Mouse (Mus musculus) granulocyte monocyte progenitor cell, adult 5-6 weeks (primary cell): ENCODE measurements around the gene Zfp503. TPM values are rescaled to one million over a fixed set of nuclear protein-coding genes. Genes with fewer than 3 reads are reported as not detected.

ENCODE experiments used
- ATAC-seq: replicated peaks from 2 replicates; pipeline ENCODE4 v1.8.0; 2016; ENCODE audit warnings: mild to moderate bottlenecking, moderate TSS enrichment, inconsistent platforms; ENCODE audit not compliant: poor library complexity, severe bottlenecking
- total RNA-seq, 2 experiments: library from RNA; stranded (forward) in 1 of 2; stranded (reverse) in 1 of 2; fragments of 200-712, 200-1000 nt in 1 of 2; fragments of >200 nt in 1 of 2; fragmentation: Nextera tagmentation in 1 of 2; gene quantifications; 2 replicates each; pipeline ENCODE4 v1.2.3; 2014 to 2017

Gene Zfp503
- total RNA-seq, 2 experiments from 2014 or later = 0.05 TPM; not detected in 1

- ATAC-seq = no peak
Measured at GRCm38 (mm10) chr14:21982592-21983310, 6.7 kb downstream of the Zfp503 start.

GRCm38 (mm10) chr14:21982096-21982591 is 7.3 kb downstream of the Zfp503 start:
- no peak for ATAC-seq

- ATAC-seq = peak; percentile 56
Measured at GRCm38 (mm10) chr14:21981462-21981861, 7.9 kb downstream of the Zfp503 start.

- peak; percentile 60 for ATAC-seq
Measured at GRCm38 (mm10) chr14:21968978-21969377, 20.4 kb downstream of the Zfp503 start.

GRCm38 (mm10) chr14:21967375-21968010 is 21.9 kb downstream of the Zfp503 start:
- ATAC-seq = no peak

GRCm38 (mm10) chr14:21966276-21966675 is 23.1 kb downstream of the Zfp503 start:
- ATAC-seq = peak; percentile 87

GRCm38 (mm10) chr14:21962381-21963050 is 26.9 kb downstream of the Zfp503 start:
- 0 out of 2 replicates have a peak, but pooled peaks have one; percentile 17 for ATAC-seq

GRCm38 (mm10) chr14:21959243-21959642 is 30.2 kb downstream of the Zfp503 start:
- ATAC-seq = no peak

GRCm38 (mm10) chr14:21958643-21959042 is 30.8 kb downstream of the Zfp503 start:
- ATAC-seq = no peak

GRCm38 (mm10) chr14:21952541-21952940 is 36.9 kb downstream of the Zfp503 start:
- ATAC-seq = no peak

GRCm38 (mm10) chr14:21951896-21952523 is 37.4 kb downstream of the Zfp503 start:
- ATAC-seq = no peak

GRCm38 (mm10) chr14:21944946-21945345 is 44.5 kb downstream of the Zfp503 start:
- ATAC-seq = no peak

- ATAC-seq = peak; percentile 97
Measured at GRCm38 (mm10) chr14:21941581-21941980, 47.8 kb downstream of the Zfp503 start.

- no peak for ATAC-seq
Measured at GRCm38 (mm10) chr14:21937116-21937515, 52.3 kb downstream of the Zfp503 start.

- ATAC-seq = no peak
Measured at GRCm38 (mm10) chr14:21936102-21936630, 53.2 kb downstream of the Zfp503 start.

Other genes with a start within 250 kb of the Zfp503 start
- gene Samd8, start 239.1 kb downstream of the Zfp503 start, total RNA-seq (2014; fragmentation: Nextera tagmentation) = 5.1 and 10.8 TPM in 2 replicates
- gene Samd8, start 239.1 kb downstream of the Zfp503 start, total RNA-seq (2017) = 4.6 and 7.5 TPM in 2 replicates
- not detected in 2 replicates for gene Dusp13, start 238.4 kb downstream of the Zfp503 start, total RNA-seq (2014; fragmentation: Nextera tagmentation)
- gene Dusp13, start 238.4 kb downstream of the Zfp503 start, total RNA-seq (2017) = not detected in 2 replicates
- 212 and 291 TPM in 2 replicates for gene Vdac2, start 164.4 kb downstream of the Zfp503 start, total RNA-seq (2014; fragmentation: Nextera tagmentation)
- 386 and 388 TPM in 2 replicates for gene Vdac2, start 164.4 kb downstream of the Zfp503 start, total RNA-seq (2017)
- 56.3 and 63.0 TPM in 2 replicates for gene Comtd1, start 140.6 kb downstream of the Zfp503 start, total RNA-seq (2014; fragmentation: Nextera tagmentation)
- gene Comtd1, start 140.6 kb downstream of the Zfp503 start, total RNA-seq (2017) = 29.1 and 33.2 TPM in 2 replicates
- gene Lrmda, start 30.1 kb upstream of the Zfp503 start, total RNA-seq (2014; fragmentation: Nextera tagmentation) = 30.9 and 34.8 TPM in 2 replicates
- gene Lrmda, start 30.1 kb upstream of the Zfp503 start, total RNA-seq (2017) = 19.3 and 23.4 TPM in 2 replicates